Mouse (Mus musculus): ENCODE data around the gene Fam136a.
"Not testable (repeated sequence)": the region's sequence is repeated elsewhere in the genome, so short reads cannot be mapped to it uniquely, and the experiment has no call there.

GRCm38 (mm10) chr6:86336340-86336739 is 29.1 kb upstream of the Fam136a start:
- not testable (repeated sequence) for TF ChIP-seq POLR2A (IDR thresholded peaks at IDR 0.05; ENCODE audit: insufficient read length, low read depth); POLR2AphosphoS2 (IDR thresholded peaks at IDR 0.05; ENCODE audit: insufficient read length, low read depth); REST (IDR thresholded peaks at IDR 0.05; ENCODE audit: insufficient read depth, insufficient read length); MYOD1 (IDR thresholded peaks at IDR 0.05; ENCODE audit: control insufficient read depth in 1 of 3, insufficient read length in 2 of 3, low read depth in 2 of 3); USF1 (IDR thresholded peaks at IDR 0.05; ENCODE audit: low read depth); TCF12 (IDR thresholded peaks at IDR 0.05; ENCODE audit: insufficient read depth, poor library complexity, severe bottlenecking); MAX (IDR thresholded peaks at IDR 0.05; ENCODE audit: low read depth); CEBPB (IDR thresholded peaks at IDR 0.05; ENCODE audit: insufficient read depth, poor library complexity, severe bottlenecking); TCF3 (IDR thresholded peaks at IDR 0.05; ENCODE audit: insufficient read length, low read depth)

Data from myocyte (in vitro differentiated cells).